Mouse (Mus musculus) liver, embryonic 14.5 days (tissue): ENCODE results near the gene Efcab5. TPM values are rescaled to one million over a fixed set of nuclear protein-coding genes. Genes with fewer than 3 reads are reported as not detected.
"Not testable (repeated sequence)": the region's sequence is repeated elsewhere in the genome, so short reads cannot be mapped to it uniquely, and the experiment has no call there.

ENCODE experiments used
- ATAC-seq: fragments of 200-750 bp; cut with Nextera tagmentation; 2 replicates; pipeline ENCODE4 v1.8.0; 2017; ENCODE audit warnings: moderate number of reproducible peaks, mild to moderate bottlenecking, moderate library complexity; ENCODE audit not compliant: insufficient read depth
- DNase-seq, 3 experiments: peaks; one replicate each; pipeline ENCODE4 v3.0.0-alpha.2; 2012 to 2013; ENCODE audit warnings: low read depth in 3 of 3, low spot score in 3 of 3
- H3K27ac ChIP-seq: fragments of 300-500 bp; sonication (generic); 2 replicates; pipeline ENCODE4 v1.5.1; 2014; ENCODE audit warnings: moderate library complexity, mild to moderate bottlenecking, control low read depth, inconsistent platforms
- H3K27me3 ChIP-seq: fragments of 300-500 bp; sonication (generic); 2 replicates; pipeline ENCODE4 v1.6.1; 2014; ENCODE audit warnings: mild to moderate bottlenecking, low read length, moderate library complexity; ENCODE audit not compliant: control insufficient read depth, insufficient read depth
- H3K36me3 ChIP-seq: fragments of 300-500 bp; sonication (generic); replicated peaks from 2 replicates; pipeline ENCODE4 v1.6.1; 2014; ENCODE audit warnings: low read depth; ENCODE audit not compliant: control insufficient read depth, insufficient read depth
- H3K4me1 ChIP-seq, 2 experiments: fragments of 200-500 bp in 1 of 2; fragments of 300-500 bp in 1 of 2; sonication (generic) in 1 of 2; replicated peaks; 2 replicates each; pipeline ENCODE4 v1.6.1; 2012 to 2014; ENCODE audit warnings: antibody characterized with exemption in 1 of 2, inconsistent platforms in 1 of 2, low read length in 1 of 2; ENCODE audit not compliant: control insufficient read depth in 2 of 2, insufficient read depth in 2 of 2
- H3K4me2 ChIP-seq: fragments of 300-500 bp; sonication (generic); 2 replicates; pipeline ENCODE4 v1.6.1; 2014; ENCODE audit warnings: low read depth, mild to moderate bottlenecking, control low read depth, moderate library complexity
- H3K4me3 ChIP-seq, 2 experiments: fragments of 200-500 bp in 1 of 2; fragments of 300-500 bp in 1 of 2; sonication (generic) in 1 of 2; 2 replicates each; pipeline ENCODE4 v1.5.1; 2012 to 2014; ENCODE audit warnings: low read depth in 2 of 2, low read length in 2 of 2, mild to moderate bottlenecking in 2 of 2, control low read depth in 1 of 2, inconsistent platforms in 1 of 2, moderate library complexity in 1 of 2; ENCODE audit not compliant: insufficient read depth in 1 of 2
- H3K9ac ChIP-seq: fragments of 300-500 bp; sonication (generic); replicated peaks from 2 replicates; pipeline ENCODE4 v1.6.1; 2014; ENCODE audit warnings: mild to moderate bottlenecking, control low read depth, moderate library complexity
- H3K9me3 ChIP-seq: fragments of 300-500 bp; sonication (generic); 2 replicates; pipeline ENCODE4 v1.6.1; 2016; ENCODE audit warnings: low read length, mixed read lengths; ENCODE audit not compliant: control insufficient read depth
- CTCF ChIP-seq: IDR thresholded peaks from 2 replicates; pipeline ENCODE4 v1.5.1; 2016; ENCODE audit warnings: antibody characterized with exemption, low read depth, control low read depth
- EP300 ChIP-seq: IDR thresholded peaks from 2 replicates; pipeline ENCODE4 v1.6.1; 2016; ENCODE audit warnings: antibody characterized with exemption, low read depth
- WGBS: fragments of 180-500 bp; shearing (Covaris S2); extraction: QIAGEN DNeasy Blood & Tissue Kit; methylation state at CpG from one replicate; pipeline ENCODE4 v1.1.7; 2014; ENCODE audit not compliant: insufficient replicate concordance; 5-methylcytosine and 5-hydroxymethylcytosine counted together
- polyA plus RNA-seq, 2 experiments: library from polyadenylated mRNA; depleted of rRNA in 1 of 2; stranded (reverse) in 1 of 2; unstranded in 1 of 2; fragments of >200 nt; fragmentation: Nextera tagmentation in 1 of 2; extraction: Ambion mirVana in 1 of 2; gene quantifications; 2 replicates each; pipeline versions ENCODE4 v1.2.1 to v1.2.3; 2012 to 2014

The Efcab5 gene
- polyA plus RNA-seq, 2 experiments: 0.05 to 0.27 TPM

- Histone ChIP-seq H3K4me2 (no peak overlapping the region), H3K27ac (no peak overlapping the region), H3K36me3 (no peaks in the 10 kb centered on the region), H3K27me3 (no peaks in the 10 kb centered on the region), H3K4me1 (no peaks in the 10 kb centered on the region), H3K9ac (no peak overlapping the region), H3K4me3 (no peak overlapping the region), H3K9me3 (no peaks in the 10 kb centered on the region)
- no peak for ATAC-seq
- DNase-seq: no peak
- TF ChIP-seq EP300 (no peak), CTCF (no peak)
- 35% methylated on average over 1 of the region's 1 CpGs for WGBS
These were observed 28.0 kb downstream of the Efcab5 start for GRCm38 (mm10) chr11:77160744-77161143.

GRCm38 (mm10) chr11:77160341-77160740 lies 28.4 kb downstream of the Efcab5 start:
- ATAC-seq: no peak
- TF ChIP-seq EP300 (no peak), CTCF (no peak)
- H3K27me3 ChIP-seq: no peaks in the 10 kb centered on the region

GRCm38 (mm10) chr11:77154214-77154613 lies 34.6 kb downstream of the Efcab5 start:
- WGBS: 68% methylated on average over 5 of the region's 5 CpGs

More at GRCm38 (mm10) chr11:77160341-77160740, 28.4 kb downstream of the Efcab5 start:
- Histone ChIP-seq H3K9ac (no peak overlapping the region), H3K36me3 (no peaks in the 10 kb centered on the region), H3K4me1 (no peaks in the 10 kb centered on the region), H3K4me2 (no peak overlapping the region), H3K4me3 (no peak overlapping the region), H3K27ac (no peak overlapping the region), H3K9me3 (no peaks in the 10 kb centered on the region)
- peak in 1 of 3 experiments; percentile 3 for DNase-seq
- 37% methylated on average over 9 of the region's 9 CpGs for WGBS

GRCm38 (mm10) chr11:77150806-77151205 lies 38.0 kb downstream of the Efcab5 start:
- Histone ChIP-seq H3K4me1 (no peaks in the 10 kb centered on the region), H3K27ac (no peak overlapping the region), H3K9ac (no peak overlapping the region), H3K4me2 (no peak overlapping the region), H3K9me3 (no peaks in the 10 kb centered on the region), H3K36me3 (no peaks in the 10 kb centered on the region), H3K27me3 (no peaks in the 10 kb centered on the region), H3K4me3 (no peak overlapping the region)
- TF ChIP-seq EP300 (no peak), CTCF (no peak)
- ATAC-seq: no peak
- 87% methylated on average over 6 of the region's 6 CpGs for WGBS
- DNase-seq: no peak

More at GRCm38 (mm10) chr11:77154214-77154613, 34.6 kb downstream of the Efcab5 start:
- Histone ChIP-seq H3K4me1 (no peaks in the 10 kb centered on the region), H3K27me3 (no peaks in the 10 kb centered on the region), H3K36me3 (no peaks in the 10 kb centered on the region), H3K9ac (no peak overlapping the region), H3K27ac (no peak overlapping the region), H3K4me3 (no peak overlapping the region), H3K9me3 (no peaks in the 10 kb centered on the region), H3K4me2 (no peak overlapping the region)
- TF ChIP-seq CTCF (no peak), EP300 (no peak)
- DNase-seq (no peak), ATAC-seq (no peak)

GRCm38 (mm10) chr11:77149783-77150630 lies 38.8 kb downstream of the Efcab5 start:
- H3K9ac ChIP-seq, H3K4me2 ChIP-seq, ATAC-seq, H3K4me3 ChIP-seq, H3K4me1 ChIP-seq, H3K27ac ChIP-seq, H3K36me3 ChIP-seq, H3K27me3 ChIP-seq, H3K9me3 ChIP-seq, DNase-seq: not testable (repeated sequence)
- 79% methylated on average over 20 of the region's 22 CpGs for WGBS
